Mouse (Mus musculus) cerebellum, adult 8-10 months (tissue): ENCODE measurements around the gene Mrpl52.

Experiments used
- DNase-seq: peaks from one replicate; pipeline ENCODE4 v3.0.0; 2022

Gene Mrpl52

DNA sequence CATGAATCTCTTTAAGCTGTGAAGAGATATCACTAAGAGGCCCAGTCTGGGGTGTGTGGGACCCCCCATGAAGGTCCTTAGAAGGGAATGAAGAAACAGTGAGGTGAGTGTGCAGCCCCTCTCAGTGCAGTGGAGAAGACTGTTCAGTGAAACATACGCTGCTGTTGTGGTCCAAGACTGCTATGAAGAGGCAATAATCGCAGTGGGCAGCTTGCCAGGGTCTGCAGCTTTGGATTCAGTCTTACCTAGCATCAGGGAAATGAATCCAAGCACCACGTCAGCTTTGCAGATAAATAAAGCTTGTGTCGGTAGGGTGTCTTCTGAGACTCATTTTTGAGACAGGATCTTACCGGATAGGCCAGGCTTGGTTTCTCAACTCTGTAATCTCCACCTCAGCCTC, 46.0 kb downstream of the Mrpl52 start:
- DNase-seq: no peak

DNA sequence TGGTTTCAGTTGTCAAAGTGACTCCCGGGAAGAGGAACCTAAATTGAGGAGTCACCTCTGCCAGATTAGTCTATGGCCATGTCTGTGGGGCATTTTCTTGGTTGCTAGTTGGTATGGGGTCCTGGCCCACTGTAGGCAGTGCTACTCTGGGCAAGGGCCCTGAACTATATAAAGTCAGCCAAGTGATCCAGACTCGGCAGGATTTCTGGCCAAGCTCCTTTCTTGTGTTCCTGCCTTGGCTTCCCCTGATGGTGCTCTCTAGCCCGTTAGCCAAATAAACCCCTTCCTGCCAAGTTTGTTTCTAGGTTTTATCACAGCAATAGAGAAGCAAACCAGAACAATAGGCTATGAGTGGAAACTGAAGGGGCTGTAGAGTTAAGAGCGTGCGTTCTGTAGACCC, 48.0 kb downstream of the Mrpl52 start:
- no peak for DNase-seq

DNA sequence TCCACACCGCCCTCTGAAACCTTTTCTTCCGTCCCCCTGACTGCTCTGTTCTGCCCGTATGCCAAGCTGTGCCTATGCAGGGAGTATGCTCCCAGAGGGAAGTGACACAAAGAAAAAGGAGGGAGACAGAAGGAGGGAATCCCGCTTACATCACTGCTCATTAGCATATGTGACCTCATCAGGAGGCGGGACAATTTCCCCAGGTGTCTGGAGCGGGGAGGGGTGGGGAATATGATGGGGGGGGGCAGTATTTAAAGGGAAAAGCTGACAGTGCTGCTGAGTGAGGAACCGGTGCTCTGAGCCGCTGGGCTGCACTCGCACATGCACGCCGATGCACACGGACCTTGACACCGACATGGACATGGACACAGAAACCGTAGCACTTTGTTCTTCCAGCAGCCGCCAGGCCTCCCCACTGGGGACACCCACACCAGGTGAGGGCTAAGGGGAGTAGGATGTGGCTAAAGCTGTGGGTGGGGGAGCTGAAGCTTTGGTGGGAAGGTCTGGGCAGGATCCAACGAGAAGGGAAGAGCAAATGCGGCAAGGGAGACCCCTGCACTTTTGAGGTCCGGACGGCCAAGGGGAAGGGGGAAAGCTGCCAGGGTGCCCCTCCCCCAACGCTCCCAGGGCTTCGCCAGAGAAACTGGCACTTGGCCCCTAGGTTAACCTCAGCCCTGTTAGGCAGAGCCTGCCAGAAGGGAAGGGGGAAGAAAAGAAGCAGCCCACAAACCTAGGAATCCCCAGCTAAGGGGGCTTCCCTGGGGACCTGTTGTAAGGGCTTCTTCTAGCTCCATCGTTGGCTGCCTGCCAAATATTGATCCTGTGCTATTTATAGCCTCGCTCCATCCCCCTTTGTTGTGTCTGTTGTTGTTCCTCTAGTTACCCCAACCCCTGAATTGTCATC, 49.5 kb downstream of the Mrpl52 start, which contains the start of gene Rem2:
Rem2 (plus strand) TSS at position 160 of the 904 bp plus-strand sequence.
- peak; percentile 82 for DNase-seq

DNA sequence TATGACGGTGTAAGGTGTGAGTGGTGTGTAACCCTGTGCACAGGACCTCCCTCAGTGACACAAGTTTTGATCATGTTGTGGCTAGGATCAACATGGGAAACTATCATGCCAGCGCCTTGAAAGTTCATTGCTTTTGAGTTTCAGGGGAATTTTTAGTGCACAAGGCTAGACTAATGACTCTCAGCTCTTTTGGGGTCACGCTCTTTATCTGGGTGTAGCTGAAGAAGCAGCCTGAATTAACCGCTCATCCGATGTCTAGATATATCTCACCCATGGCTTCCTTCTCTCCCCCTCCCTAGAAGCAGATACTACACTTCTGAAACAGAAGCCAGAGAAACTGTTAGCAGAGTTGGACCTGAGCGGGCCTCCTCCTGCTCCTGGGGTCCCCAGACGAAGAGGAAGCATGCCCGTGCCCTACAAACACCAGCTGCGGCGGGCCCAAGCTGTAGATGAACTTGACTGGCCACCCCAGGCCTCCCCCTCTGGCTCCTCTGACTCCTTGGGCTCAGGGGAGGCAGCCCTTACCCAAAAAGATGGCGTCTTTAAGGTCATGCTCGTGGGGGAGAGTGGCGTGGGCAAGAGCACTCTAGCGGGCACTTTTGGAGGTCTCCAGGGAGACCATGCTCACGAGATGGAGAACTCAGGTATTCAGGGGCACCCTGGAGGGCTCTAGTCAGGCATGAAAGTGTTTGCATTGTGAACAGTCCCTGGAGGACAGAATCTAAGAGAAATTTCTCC, 50.6 kb downstream of the Mrpl52 start:
- DNase-seq: no peak
